Mouse (Mus musculus): Measurements from ENCODE around the gene Retnlg. TPM values are rescaled to one million over a fixed set of nuclear protein-coding genes. Genes with fewer than 3 reads are reported as not detected.
"Not testable (repeated sequence)": the region's sequence is repeated elsewhere in the genome, so short reads cannot be mapped to it uniquely, and the experiment has no call there.

Gene Retnlg
- 41.2 and 51.3 TPM in 2 replicates for polyA plus RNA-seq (2015; fragmentation: Nextera tagmentation; extraction: Ambion mirVana)

DNA sequence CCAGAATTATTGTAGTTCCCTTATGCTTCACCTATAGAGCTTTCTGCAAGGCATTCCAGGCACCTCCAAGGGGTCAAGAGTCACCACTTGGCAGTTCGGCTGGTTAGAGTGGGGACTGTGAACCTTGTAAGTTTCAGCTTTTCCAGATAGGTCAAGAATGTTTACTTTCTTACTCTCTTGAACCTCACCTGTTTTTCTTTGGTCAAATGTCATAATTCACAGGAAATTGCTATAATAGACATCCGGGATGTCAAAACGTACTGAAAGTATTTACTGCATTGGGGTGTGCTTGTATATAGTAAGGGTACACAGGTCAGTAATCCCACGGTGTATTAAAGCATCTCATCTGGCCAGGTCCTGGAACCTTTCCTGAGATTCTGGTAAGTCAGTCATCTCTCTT, at the start of gene Retnlg:
Gene Retnlg (plus strand): TSS at position 301 of the 400 bp plus-strand sequence.
- TF ChIP-seq EP300 (IDR thresholded peaks at IDR 0.05) (no peak), CTCF (IDR thresholded peaks at IDR 0.05) (no peak)
- Histone ChIP-seq H3K4me1 (ENCODE audit: insufficient read depth, low read depth, low read length) (no peaks in the 10 kb centered on the region), H3K36me3 (ENCODE audit: insufficient read depth, low read length) (no peaks in the 10 kb centered on the region), H3K4me3 (ENCODE audit: low read depth, low read length) (no peak within 1 kb of the TSS), H3K9ac (replicated peaks; ENCODE audit: low read depth) (no peak within 1 kb of the TSS), H3K9me3 (ENCODE audit: low read length) (no peaks in the 10 kb centered on the region), H3K27me3 (replicated peaks; ENCODE audit: insufficient read depth, low read length) (no peaks in the 10 kb centered on the region), H3K27ac (ENCODE audit: low read length) (no peak within 1 kb of the TSS), H3K4me2 (replicated peaks; ENCODE audit: low read depth, low read length) (no peak within 1 kb of the TSS)
- DNase-seq (ENCODE audit: low spot score) = no peak
- ATAC-seq = no peak
- 38% methylated on average over 4 of the region's 4 CpGs for WGBS

DNA sequence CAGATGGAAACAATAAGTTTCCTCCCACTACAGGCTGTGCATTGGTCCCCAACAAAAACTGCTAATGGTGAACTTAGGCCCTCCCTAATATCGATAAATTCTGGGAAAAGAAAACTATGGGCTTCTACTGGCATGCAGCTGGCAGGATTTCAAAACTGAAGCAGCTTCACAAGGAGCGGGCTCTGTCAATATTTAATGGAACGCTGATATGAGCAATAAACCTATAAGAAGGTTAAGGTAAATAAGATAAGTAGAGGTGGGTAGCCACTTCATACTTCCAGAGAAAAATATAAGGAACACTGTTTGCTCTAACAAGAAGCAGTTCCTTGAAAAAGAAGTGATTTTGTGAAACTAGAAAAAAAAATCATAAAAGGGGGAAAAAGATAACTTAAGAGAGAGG, 45.9 kb upstream of the Retnlg start:
- H3K27ac ChIP-seq (ENCODE audit: low read length) = 0 out of 2 replicates have a peak overlapping the region, but pooled peaks have one; percentile 3

DNA sequence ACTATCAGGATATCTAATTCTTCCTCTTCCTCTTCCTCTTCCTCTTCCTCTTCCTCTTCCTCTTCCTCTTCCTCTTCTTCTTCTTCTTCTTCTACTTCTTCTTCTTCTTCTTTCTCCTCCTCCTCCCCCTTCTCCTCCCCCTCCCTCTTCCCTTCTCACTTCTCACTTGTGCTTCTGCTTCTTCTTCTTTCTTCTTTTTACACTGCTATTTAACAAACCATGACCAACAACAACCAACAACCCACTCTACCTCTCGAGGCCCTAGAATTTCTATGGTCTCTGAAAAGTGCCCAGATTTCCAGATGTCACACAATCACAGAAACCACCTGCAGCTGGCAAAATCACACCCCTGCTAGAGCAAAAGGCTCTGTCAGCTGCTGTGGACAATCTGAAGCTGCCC, 44.8 kb upstream of the Retnlg start:
- WGBS = 34% methylated on average over 1 of the region's 1 CpGs
- ATAC-seq = no peak

More for the DNA sequence above, 45.9 kb upstream of the Retnlg start:
- TF ChIP-seq EP300 (IDR thresholded peaks at IDR 0.05) (peak; percentile 40; the same call in 1 of the 2 replicates), CTCF (IDR thresholded peaks at IDR 0.05) (no peak)
- Histone ChIP-seq H3K4me2 (replicated peaks; ENCODE audit: low read depth, low read length) (no peak overlapping the region), H3K4me1 (ENCODE audit: insufficient read depth, low read depth, low read length) (no peaks in the 10 kb centered on the region), H3K9me3 (ENCODE audit: low read length) (no peaks in the 10 kb centered on the region), H3K9ac (replicated peaks; ENCODE audit: low read depth) (no peak overlapping the region), H3K4me3 (ENCODE audit: low read depth, low read length) (no peak overlapping the region), H3K27me3 (replicated peaks; ENCODE audit: insufficient read depth, low read length) (no peaks in the 10 kb centered on the region), H3K36me3 (ENCODE audit: insufficient read depth, low read length) (no peaks in the 10 kb centered on the region)
- ATAC-seq (no peak; the same call in 1 of the 2 replicates), DNase-seq (ENCODE audit: low spot score) (peak; percentile 46)
- 51% methylated on average over 3 of the region's 3 CpGs for WGBS

DNA sequence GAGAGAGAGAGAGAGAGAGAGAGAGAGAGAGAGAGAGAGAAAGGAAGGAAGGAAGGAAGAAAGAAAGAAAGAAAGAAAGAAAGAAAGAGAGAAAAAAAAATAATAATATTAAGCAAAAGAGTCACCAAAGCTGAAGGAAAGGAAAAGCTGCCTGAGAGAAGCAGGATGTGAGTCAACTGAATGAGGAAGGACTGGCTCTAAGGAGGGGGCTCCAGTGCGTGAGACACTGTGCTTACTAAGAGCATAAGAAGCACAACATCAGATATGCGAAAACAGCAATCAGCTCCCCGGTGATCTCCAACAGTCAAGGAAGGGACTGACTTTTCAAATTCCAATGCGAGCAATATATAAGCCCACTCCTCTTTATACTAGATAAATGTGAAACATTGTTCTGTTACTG, 43.4 kb upstream of the Retnlg start:
- DNase-seq (ENCODE audit: low spot score) (no peak), ATAC-seq (no peak)
- Histone ChIP-seq H3K27ac (ENCODE audit: low read length) (no peak overlapping the region), H3K9me3 (ENCODE audit: low read length) (no peaks in the 10 kb centered on the region), H3K36me3 (ENCODE audit: insufficient read depth, low read length) (no peaks in the 10 kb centered on the region), H3K9ac (replicated peaks; ENCODE audit: low read depth) (no peak overlapping the region), H3K4me1 (ENCODE audit: insufficient read depth, low read depth, low read length) (no peaks in the 10 kb centered on the region), H3K4me2 (replicated peaks; ENCODE audit: low read depth, low read length) (no peak overlapping the region), H3K4me3 (ENCODE audit: low read depth, low read length) (no peak overlapping the region), H3K27me3 (replicated peaks; ENCODE audit: insufficient read depth, low read length) (no peaks in the 10 kb centered on the region)
- 59% methylated on average over 4 of the region's 4 CpGs for WGBS
- no peak for TF ChIP-seq EP300 (IDR thresholded peaks at IDR 0.05)
- TF ChIP-seq CTCF (IDR thresholded peaks at IDR 0.05) = no peak

More for the DNA sequence above, 44.8 kb upstream of the Retnlg start:
- Histone ChIP-seq H3K4me1 (ENCODE audit: insufficient read depth, low read depth, low read length) (no peaks in the 10 kb centered on the region), H3K4me3 (ENCODE audit: low read depth, low read length) (no peak overlapping the region), H3K9me3 (ENCODE audit: low read length) (no peaks in the 10 kb centered on the region), H3K27me3 (replicated peaks; ENCODE audit: insufficient read depth, low read length) (no peaks in the 10 kb centered on the region), H3K4me2 (replicated peaks; ENCODE audit: low read depth, low read length) (no peak overlapping the region), H3K9ac (replicated peaks; ENCODE audit: low read depth) (no peak overlapping the region), H3K36me3 (ENCODE audit: insufficient read depth, low read length) (no peaks in the 10 kb centered on the region), H3K27ac (ENCODE audit: low read length) (no peak overlapping the region)
- TF ChIP-seq CTCF (IDR thresholded peaks at IDR 0.05) (no peak), EP300 (IDR thresholded peaks at IDR 0.05) (no peak)
- DNase-seq (ENCODE audit: low spot score) = no peak

DNA sequence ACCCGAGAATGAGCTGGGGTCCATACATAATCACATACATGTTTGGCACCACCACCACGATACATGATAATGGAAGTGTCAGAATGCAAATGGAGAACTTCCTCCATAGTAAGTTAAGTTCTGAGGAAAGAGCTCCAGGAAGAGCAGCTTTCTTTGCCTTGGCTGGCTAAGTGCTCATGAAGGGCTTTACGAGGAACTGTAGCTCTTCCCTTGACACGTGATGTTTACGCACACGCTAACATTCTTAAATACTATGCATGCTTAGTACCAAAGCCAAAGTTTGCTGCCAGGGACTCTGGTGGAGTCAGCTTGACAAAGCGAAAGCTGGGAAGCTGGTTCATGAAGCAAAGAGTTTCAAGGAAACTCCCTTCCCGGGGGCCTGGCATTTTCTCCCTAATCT, 40.4 kb upstream of the Retnlg start:
- no peak overlapping the region for H3K4me2 ChIP-seq (replicated peaks; ENCODE audit: low read depth, low read length)
- no peaks in the 10 kb centered on the region for H3K27me3 ChIP-seq (replicated peaks; ENCODE audit: insufficient read depth, low read length)
- TF ChIP-seq CTCF (IDR thresholded peaks at IDR 0.05) (no peak), EP300 (IDR thresholded peaks at IDR 0.05) (no peak)
- WGBS = 50% methylated on average over 7 of the region's 8 CpGs
- no peaks in the 10 kb centered on the region for H3K36me3 ChIP-seq (ENCODE audit: insufficient read depth, low read length)
- H3K27ac ChIP-seq (ENCODE audit: low read length) = no peak overlapping the region
- ATAC-seq = peak; percentile 58
- peak; percentile 51 for DNase-seq (ENCODE audit: low spot score)
- H3K4me1 ChIP-seq (ENCODE audit: insufficient read depth, low read depth, low read length) = no peaks in the 10 kb centered on the region
- H3K9ac ChIP-seq (replicated peaks; ENCODE audit: low read depth) = no peak overlapping the region
- H3K9me3 ChIP-seq (ENCODE audit: low read length) = no peaks in the 10 kb centered on the region
- H3K4me3 ChIP-seq (ENCODE audit: low read depth, low read length) = no peak overlapping the region

DNA sequence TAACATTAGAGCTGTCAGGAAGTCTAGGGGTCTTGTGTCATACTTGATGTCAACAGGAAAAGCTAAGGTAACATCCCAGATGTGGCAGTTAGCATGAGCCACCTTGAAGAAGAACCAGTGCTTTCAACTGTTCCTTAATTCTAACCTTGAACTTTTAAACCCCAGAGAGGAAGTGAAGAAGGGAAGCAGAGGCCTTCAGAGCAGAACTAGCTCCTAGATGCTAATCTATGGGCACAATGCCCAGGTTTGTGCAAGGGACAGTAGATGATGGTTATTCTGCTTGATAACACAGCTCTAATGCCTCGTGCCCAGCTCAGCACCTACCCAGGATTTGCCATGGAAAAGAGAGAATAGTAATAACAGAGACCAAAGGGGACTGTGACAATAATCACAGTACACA, 38.8 kb upstream of the Retnlg start:
- not testable (repeated sequence) for H3K4me1 ChIP-seq (ENCODE audit: insufficient read depth, low read depth, low read length); DNase-seq (ENCODE audit: low spot score); H3K36me3 ChIP-seq (ENCODE audit: insufficient read depth, low read length); H3K4me2 ChIP-seq (replicated peaks; ENCODE audit: low read depth, low read length); H3K27ac ChIP-seq (ENCODE audit: low read length); ATAC-seq; H3K4me3 ChIP-seq (ENCODE audit: low read depth, low read length); H3K9me3 ChIP-seq (ENCODE audit: low read length); H3K9ac ChIP-seq (replicated peaks; ENCODE audit: low read depth); H3K27me3 ChIP-seq (replicated peaks; ENCODE audit: insufficient read depth, low read length)
- 47% methylated on average over 1 of the region's 1 CpGs for WGBS

DNA sequence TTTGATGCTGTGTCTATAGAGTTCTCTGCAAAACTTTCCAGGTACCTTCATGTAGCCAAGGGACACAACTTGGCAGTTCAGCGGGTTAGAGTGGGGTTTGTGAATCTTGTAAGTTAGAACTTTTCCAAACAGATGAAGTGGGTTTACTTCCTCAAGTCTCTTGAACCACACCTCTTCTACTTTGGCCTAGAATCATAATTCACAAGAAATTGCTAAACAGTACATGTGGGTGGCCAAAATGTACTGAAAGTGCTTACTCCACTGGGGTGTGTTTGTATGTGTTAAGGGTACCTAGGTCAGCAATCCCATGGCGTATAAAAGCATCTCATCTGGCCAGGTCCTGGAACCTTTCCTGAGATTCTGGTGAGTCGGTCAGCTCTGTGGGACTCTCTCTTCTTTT, 30.2 kb upstream of the Retnlg start, which contains the start of gene Retnla:
Gene Retnla (plus strand): TSS at position 286 of the 400 bp plus-strand sequence.
- ATAC-seq (peak; percentile 74), DNase-seq (ENCODE audit: low spot score) (peak; percentile 58)
- H3K36me3 ChIP-seq (ENCODE audit: insufficient read depth, low read length) = no peaks in the 10 kb centered on the region
- H3K4me3 ChIP-seq (ENCODE audit: low read depth, low read length) = no peak within 1 kb of the TSS
- H3K4me1 ChIP-seq (ENCODE audit: insufficient read depth, low read depth, low read length) = no peaks in the 10 kb centered on the region
- 40% methylated on average over 3 of the region's 3 CpGs for WGBS
- no peaks in the 10 kb centered on the region for H3K27me3 ChIP-seq (replicated peaks; ENCODE audit: insufficient read depth, low read length)
- H3K9me3 ChIP-seq (ENCODE audit: low read length) = no peaks in the 10 kb centered on the region
- TF ChIP-seq EP300 (IDR thresholded peaks at IDR 0.05) = no peak
- no peak for TF ChIP-seq CTCF (IDR thresholded peaks at IDR 0.05)
- H3K4me2 ChIP-seq (replicated peaks; ENCODE audit: low read depth, low read length) = 0 out of 2 replicates have a peak within 1 kb of the TSS, but pooled peaks have one; percentile 5
- no peak within 1 kb of the TSS for H3K9ac ChIP-seq (replicated peaks; ENCODE audit: low read depth)
- no peak within 1 kb of the TSS for H3K27ac ChIP-seq (ENCODE audit: low read length)
